Mouse (Mus musculus): ENCODE results near the gene Rpl38. TPM values are rescaled to one million over a fixed set of nuclear protein-coding genes. Genes with fewer than 3 reads are reported as not detected.

Gene Rpl38
- 100 to 1,000 TPM; 584 to 704 TPM for total RNA-seq (2023)

DNA sequence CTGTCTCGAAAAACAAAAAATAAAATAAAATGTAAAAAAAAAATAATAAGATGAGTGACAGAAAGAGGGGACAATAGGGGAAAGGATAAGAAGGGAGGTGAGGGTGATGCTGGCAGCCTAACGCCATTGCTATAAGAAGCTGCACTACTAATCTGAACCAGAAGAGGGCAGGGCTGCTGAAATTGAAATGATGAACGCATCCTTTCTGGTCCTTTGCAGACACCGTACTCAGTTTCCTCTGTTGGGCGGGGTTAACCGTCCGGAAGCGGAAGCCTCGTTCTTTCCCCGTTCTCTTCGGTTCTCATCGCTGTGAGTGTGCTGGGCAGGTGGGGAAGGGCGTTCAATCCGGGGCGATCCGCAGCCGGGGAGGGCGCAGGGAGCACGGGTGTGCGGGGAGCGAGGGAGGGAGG, at the start of gene Rpl38:
TSS of gene Rpl38 (plus strand) at position 224 of the 410 bp plus-strand sequence.

DNA sequence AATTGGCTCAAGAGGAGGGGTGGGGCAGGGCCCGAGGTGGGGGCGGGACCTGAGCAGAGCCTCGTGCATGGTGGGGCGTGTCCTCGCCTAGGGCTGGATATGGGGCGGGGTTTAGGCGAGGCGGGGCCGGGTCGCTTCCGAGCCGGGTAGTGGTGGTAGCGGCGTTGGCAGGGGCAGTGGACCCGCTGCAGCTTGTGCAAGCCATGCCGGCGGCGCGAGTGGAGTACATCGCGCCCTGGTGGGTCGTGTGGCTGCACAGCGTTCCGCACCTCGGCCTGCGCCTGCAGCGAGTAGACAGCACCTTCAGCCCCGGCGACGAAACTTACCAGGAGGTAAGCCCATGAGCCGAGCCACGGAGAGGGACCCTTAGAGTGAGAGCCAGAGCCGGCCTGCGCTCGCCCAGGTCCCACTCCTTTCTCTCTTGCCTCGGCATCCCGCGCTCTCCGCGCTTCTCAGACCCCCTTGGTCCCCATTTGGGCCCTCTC, 7.1 kb downstream of the Rpl38 start, which contains the start of gene Ttyh2:
TSS of gene Ttyh2 (plus strand) at position 91 of the 485 bp plus-strand sequence.

Other genes starting within 250 kb of the Rpl38 start
- 1 to 10 TPM; 1.2 TPM for gene Ttyh2, start 6.9 kb downstream of the Rpl38 start, total RNA-seq (2023)
- gene Dnaic2, start 58.9 kb downstream of the Rpl38 start, total RNA-seq (2023), result not detected
- under 1 TPM; 0.49 to 0.67 TPM for gene Kif19a, start 96.9 kb downstream of the Rpl38 start, total RNA-seq (2023)
- not detected for gene Btbd17, start 127.4 kb downstream of the Rpl38 start, total RNA-seq (2023)
- not detected for gene Gpr142, start 130.4 kb downstream of the Rpl38 start, total RNA-seq (2023)
- 1 to 10 TPM; 1.6 to 2.2 TPM for gene Gprc5c, start 182.6 kb downstream of the Rpl38 start, total RNA-seq (2023)
- gene Cd300a, start 221.5 kb downstream of the Rpl38 start, total RNA-seq (2023), result 10 to 100 TPM; 57.0 to 71.4 TPM

All from neutrophil, adult 59 days (primary cell).